8 mouse cellular contexts compared by ENCODE assay signal in genomic region chr12:84009171-84009965, GRCm38 (mm10). TPM values are rescaled to one million over a fixed set of nuclear protein-coding genes. Genes with fewer than 3 reads are reported as not detected.
DNase-seq lines count a peak whose midpoint lies in the region; ATAC-seq and TF ChIP-seq lines count a peak whose summit lies in the region.
"Not testable (repeated sequence)": the region's sequence is repeated elsewhere in the genome, so short reads cannot be mapped to it uniquely, and the experiment has no call there.

Gene Acot1, plus strand, starts transcription at chr12:84009490.

- not testable (repeated sequence) for H3K27me3 ChIP-seq in hindbrain, postnatal 0 days (ENCODE audit: insufficient read depth, low read length)

- intact Hi-C loops in left cerebral cortex, adult 2 months (cut with DNase I), result not testable (repeated sequence)

- H3K9me3 ChIP-seq in hindbrain, postnatal 0 days (ENCODE audit: low read length), result not testable (repeated sequence)

- WGBS in hindbrain, postnatal 0 days, result 0% methylated on average over 53 of the region's 70 CpGs

- peak within 1 kb of the TSS; percentile 82 for H3K27ac ChIP-seq in hindbrain, postnatal 0 days
- peak within 1 kb of the TSS; percentile 36; the same call in 1 of the 2 replicates for H3K27ac ChIP-seq in left cerebral cortex, adult 2 months

- peak within 1 kb of the TSS; percentile 45 for H3K4me3 ChIP-seq in hindbrain, postnatal 0 days (ENCODE audit: low read length)
- peak within 1 kb of the TSS; percentile 50 for H3K4me3 ChIP-seq in left cerebral cortex, adult 2 months

- peaks cover 10% of the 10 kb centered on the region for H3K4me1 ChIP-seq in hindbrain, postnatal 0 days (ENCODE audit: insufficient read depth, low read length)

- TF ChIP-seq CTCF in hindbrain, postnatal 0 days (IDR thresholded peaks at IDR 0.05; ENCODE audit: low read depth); left cerebral cortex, adult 2 months (IDR thresholded peaks at IDR 0.05): not testable (repeated sequence)

- H3K36me3 ChIP-seq in hindbrain, postnatal 0 days (ENCODE audit: insufficient read depth, low read length), result not testable (repeated sequence)

- ATAC-seq in hindbrain, postnatal 0 days, result peak; percentile 96

- DNase-seq in adrenal gland, adult (ENCODE audit: inconsistent age in 2 of 2, low spot score in 1 of 2), result peak; percentile 71 to 81
- DNase-seq in embryo, embryonic 11 days, result peak; percentile 85
- peak; percentile 64 for DNase-seq in gastrocnemius, postnatal 25 days
- peak; percentile 84 for DNase-seq in hindbrain, postnatal 0 days (ENCODE audit: low spot score)
- DNase-seq in left cerebral cortex, adult 2 months (ENCODE audit: extremely low spot score in 1 of 2, low spot score in 2 of 2), result peak; percentile 37 to 57
- DNase-seq in lung, postnatal 25 days (ENCODE audit: low spot score), result peak; percentile 89
- DNase-seq in ovary, postnatal 36 days (ENCODE audit: low spot score), result peak; percentile 73
- peak; percentile 80 for DNase-seq in thymus, postnatal 4 days

- H3K4me2 ChIP-seq in hindbrain, postnatal 0 days (ENCODE audit: low read depth, low read length), result peak within 1 kb of the TSS; percentile 56

- H3K9ac ChIP-seq in hindbrain, postnatal 0 days (replicated peaks; ENCODE audit: low read length), result peak within 1 kb of the TSS; percentile 56

RNA-seq across cellular contexts. Expression of gene Acot1, which starts in this region (rescaled TPM):
- total RNA-seq in gastrocnemius, postnatal 25 days (2021), result 1 to 10 TPM in 1 of 2 experiments, under 1 TPM in 1; 0.83 to 4.1 TPM
- total RNA-seq in hindbrain, postnatal 0 days (2014; rRNA removed), result 177 and 178 TPM in 2 replicates
- 160 and 172 TPM in 2 replicates for polyA plus RNA-seq in hindbrain, postnatal 0 days (2015; fragmentation: Nextera tagmentation; extraction: Ambion mirVana)
- 10 to 100 TPM; 12.8 to 13.3 TPM for total RNA-seq in left cerebral cortex, adult 2 months (2021)

Comparison
In these comparisons a context has a peak if more than half of its experiments do, and no peak if none do; other contexts are left out.
1. Peak in every context shown above with its lines: DNase-seq, ATAC-seq, H3K4me3 ChIP-seq and H3K27ac ChIP-seq.
2. RNA of gene Acot1 (total RNA-seq): 177 to 178 TPM in hindbrain, postnatal 0 days; 12.8 to 13.3 TPM in left cerebral cortex, adult 2 months and 0.83 to 4.1 TPM in gastrocnemius, postnatal 25 days; every median in the first group is over 10 times any median in the second.